Mouse (Mus musculus) cortical plate, adult 2 months (tissue): ENCODE results near the gene Far2.

Source experiments
- CTCF ChIP-seq: fragments of 200-500 bp; IDR thresholded peaks from 2 replicates; pipeline ENCODE4 v1.5.1; 2011; ENCODE audit warnings: mild to moderate bottlenecking, control low read depth, low read length; ENCODE audit not compliant: insufficient read depth; ENCODE audit errors: extremely low read depth
- POLR2A ChIP-seq: fragments of 200-500 bp; IDR thresholded peaks from 2 replicates; pipeline ENCODE4 v1.6.1; 2011; ENCODE audit warnings: mild to moderate bottlenecking, low read length, control low read depth; ENCODE audit not compliant: insufficient read depth; ENCODE audit errors: extremely low read depth

DNA sequence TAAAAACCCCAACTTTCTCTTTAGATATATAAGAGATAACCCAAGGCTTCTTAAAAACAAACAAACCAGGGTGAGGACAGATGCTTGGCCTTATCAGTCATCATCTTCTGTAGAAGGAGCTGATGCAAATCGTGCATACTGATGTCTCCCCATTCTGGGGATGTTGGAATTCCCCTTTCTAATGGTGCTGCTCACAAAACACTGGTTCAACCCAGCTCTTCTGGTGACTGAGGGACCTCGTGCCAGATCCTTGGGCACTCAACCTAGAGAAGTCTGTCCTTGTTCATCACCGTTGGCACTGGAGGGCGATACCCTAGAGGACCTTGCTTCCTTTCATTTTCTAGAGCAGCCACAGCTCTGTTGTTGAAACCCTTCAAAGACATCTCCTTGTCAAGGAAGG lies 169.7 kb downstream of the Far2 start:
- TF ChIP-seq POLR2A, result no peak
- no peak for TF ChIP-seq CTCF
